Mouse (Mus musculus): ENCODE results near the gene Hspb8.

DNA sequence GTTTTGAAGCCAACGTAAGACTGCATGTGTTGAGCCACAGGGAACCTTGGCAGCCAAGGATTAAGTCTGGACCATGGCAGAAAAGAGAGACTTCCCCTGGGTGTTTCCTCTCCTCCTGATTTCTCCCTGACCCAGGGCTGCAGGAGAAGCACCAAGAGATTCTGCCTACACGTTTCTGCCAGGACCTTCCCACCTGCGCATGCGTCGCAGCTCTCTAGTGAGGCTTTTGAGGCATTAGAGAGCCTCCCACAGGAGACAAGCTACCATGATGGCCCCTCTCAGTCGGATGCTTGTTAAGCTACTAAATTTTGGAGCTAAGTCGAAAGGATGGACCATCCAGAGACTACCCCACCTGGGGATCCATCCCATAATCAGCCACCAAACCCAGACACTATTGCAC lies 35.1 kb upstream of the Hspb8 start:
- TF ChIP-seq UBTF (IDR thresholded peaks at IDR 0.05; ENCODE audit: low read depth, low read length) (no peak), MAX (IDR thresholded peaks at IDR 0.05; ENCODE audit: low read length) (no peak), POLR2A (IDR thresholded peaks at IDR 0.05; ENCODE audit: low read depth, low read length) (no peak), CTCF (conservative IDR thresholded peaks at IDR 0.05 in 1 of 2, IDR thresholded peaks at IDR 0.05 in 1 of 2; ENCODE audit: low read depth in 2 of 2, low read length in 2 of 2) (no peak), ETS1 (conservative IDR thresholded peaks at IDR 0.05; ENCODE audit: low read depth, low read length) (no peak), RCOR1 (conservative IDR thresholded peaks at IDR 0.05; ENCODE audit: low read depth, low read length) (no peak), CHD1 (IDR thresholded peaks at IDR 0.05; ENCODE audit: low read depth, low read length) (no peak), MYC (IDR thresholded peaks at IDR 0.05; ENCODE audit: low read depth, low read length) (no peak)
